Mouse (Mus musculus) liver, embryonic 11.5 days (tissue): Measurements from ENCODE around the gene Rorc. TPM values are rescaled to one million over a fixed set of nuclear protein-coding genes. Genes with fewer than 3 reads are reported as not detected.
A peak's percentile ranks its signal among the peaks of the same experiment; 100 is the strongest.

ENCODE experiments used
- ATAC-seq: fragments of 200-750 bp; cut with Nextera tagmentation; replicated peaks from 2 replicates; pipeline ENCODE4 v1.8.0; 2017; ENCODE audit warnings: moderate number of reproducible peaks, mild to moderate bottlenecking, moderate TSS enrichment, moderate library complexity; ENCODE audit not compliant: low FRiP score
- DNase-seq: peaks from one replicate; pipeline ENCODE4 v3.0.0-alpha.2; 2017; ENCODE audit warnings: low spot score
- H3K27ac ChIP-seq: fragments of 300-500 bp; sonication (generic); 2 replicates; pipeline ENCODE4 v1.5.1; 2014; ENCODE audit warnings: mild to moderate bottlenecking, low read depth, low read length, control low read depth
- H3K27me3 ChIP-seq: fragments of 300-500 bp; sonication (generic); replicated peaks from 2 replicates; pipeline ENCODE4 v1.6.1; 2014; ENCODE audit warnings: low read length, mixed read lengths; ENCODE audit not compliant: control insufficient read depth, insufficient read depth
- H3K36me3 ChIP-seq: fragments of 300-500 bp; sonication (generic); 2 replicates; pipeline ENCODE4 v1.6.1; 2014; ENCODE audit warnings: mild to moderate bottlenecking, low read length, moderate library complexity, mixed read lengths; ENCODE audit not compliant: control insufficient read depth, insufficient read depth
- H3K4me1 ChIP-seq: fragments of 300-500 bp; sonication (generic); replicated peaks from 2 replicates; pipeline ENCODE4 v1.6.1; 2014; ENCODE audit warnings: low read length, mixed read lengths; ENCODE audit not compliant: control insufficient read depth, insufficient read depth
- H3K4me2 ChIP-seq: fragments of 300-500 bp; sonication (generic); 2 replicates; pipeline ENCODE4 v1.6.1; 2014; ENCODE audit warnings: mild to moderate bottlenecking, control low read depth, moderate library complexity
- H3K4me3 ChIP-seq: fragments of 300-500 bp; sonication (generic); 2 replicates; pipeline ENCODE4 v1.5.1; 2014; ENCODE audit warnings: low read depth, low read length, control low read depth
- H3K9ac ChIP-seq: fragments of 300-500 bp; sonication (generic); 2 replicates; pipeline ENCODE4 v1.6.1; 2014; ENCODE audit warnings: low read depth, low read length, control low read depth
- H3K9me3 ChIP-seq: fragments of 300-500 bp; sonication (generic); 2 replicates; pipeline ENCODE4 v1.6.1; 2016; ENCODE audit warnings: low read length, inconsistent platforms, mixed read lengths; ENCODE audit not compliant: control insufficient read depth
- WGBS: fragments of 180-500 bp; shearing (Covaris S2); extraction: QIAGEN DNeasy Blood & Tissue Kit; methylation state at CpG from one replicate; pipeline ENCODE4 v1.1.7; 2014; 5-methylcytosine and 5-hydroxymethylcytosine counted together
- polyA plus RNA-seq: library from polyadenylated mRNA; unstranded; fragments of >200 nt; fragmentation: Nextera tagmentation; extraction: Ambion mirVana; gene quantifications from 2 replicates; pipeline ENCODE4 v1.2.1, GENCODE M21; 2014

Rorc gene
- polyA plus RNA-seq, 1 experiment from 2014 or later, result 1.0 TPM

- Histone ChIP-seq H3K9me3 (no peaks in the 10 kb centered on the region), H3K4me3 (no peak overlapping the region), H3K4me1 (no peaks in the 10 kb centered on the region; the same call in 1 of the 2 replicates), H3K36me3 (no peaks in the 10 kb centered on the region), H3K27ac (no peak overlapping the region), H3K4me2 (peak overlapping the region; percentile 34; the same call in 1 of the 2 replicates), H3K9ac (no peak overlapping the region), H3K27me3 (peaks cover 15% of the 10 kb centered on the region)
- ATAC-seq (peak; percentile 39; the same call in 1 of the 2 replicates), DNase-seq (no peak)
- WGBS, result 7% methylated on average over 11 of the region's 11 CpGs
These were observed 957 bp upstream of the Rorc start for GRCm38 (mm10) chr3:94371637-94372036.

GRCm38 (mm10) chr3:94372038-94372437 lies 556 bp upstream of the Rorc start:
- no peaks in the 10 kb centered on the region for H3K36me3 ChIP-seq
- DNase-seq (no peak), ATAC-seq (no peak; the same call in 1 of the 2 replicates)
- H3K9ac ChIP-seq, result no peak overlapping the region
- H3K4me2 ChIP-seq, result no peak overlapping the region; the same call in 1 of the 2 replicates
- peaks cover 15% of the 10 kb centered on the region for H3K27me3 ChIP-seq
- H3K4me1 ChIP-seq, result no peaks in the 10 kb centered on the region; the same call in 1 of the 2 replicates
- no peak overlapping the region for H3K4me3 ChIP-seq
- 0% methylated on average over 3 of the region's 3 CpGs for WGBS
- no peak overlapping the region for H3K27ac ChIP-seq
- no peaks in the 10 kb centered on the region for H3K9me3 ChIP-seq

- 9% methylated on average over 10 of the region's 10 CpGs for WGBS
- peaks cover 15% of the 10 kb centered on the region for H3K27me3 ChIP-seq
These were observed 496 bp downstream of the Rorc start for GRCm38 (mm10) chr3:94373090-94373489.

GRCm38 (mm10) chr3:94373597-94374011 lies 1.0 kb downstream of the Rorc start:
- no peak overlapping the region for H3K27ac ChIP-seq
- peaks cover 15% of the 10 kb centered on the region for H3K27me3 ChIP-seq
- H3K4me3 ChIP-seq, result no peak overlapping the region
- H3K4me2 ChIP-seq, result peak overlapping the region; percentile 39
- no peaks in the 10 kb centered on the region for H3K36me3 ChIP-seq
- no peak overlapping the region for H3K9ac ChIP-seq
- H3K4me1 ChIP-seq, result no peaks in the 10 kb centered on the region; the same call in 1 of the 2 replicates
- no peaks in the 10 kb centered on the region for H3K9me3 ChIP-seq
- ATAC-seq (no peak), DNase-seq (no peak)
- WGBS, result 7% methylated on average over 5 of the region's 5 CpGs

More at GRCm38 (mm10) chr3:94373090-94373489, 496 bp downstream of the Rorc start:
- no peak for ATAC-seq
- Histone ChIP-seq H3K36me3 (no peaks in the 10 kb centered on the region), H3K4me1 (no peaks in the 10 kb centered on the region; the same call in 1 of the 2 replicates), H3K9me3 (no peaks in the 10 kb centered on the region), H3K4me2 (peak overlapping the region; percentile 39), H3K4me3 (no peak overlapping the region; the same call in 1 of the 2 replicates), H3K9ac (no peak overlapping the region), H3K27ac (no peak overlapping the region)
- DNase-seq, result no peak

- Histone ChIP-seq H3K9ac (no peak overlapping the region), H3K36me3 (no peaks in the 10 kb centered on the region), H3K4me1 (no peaks in the 10 kb centered on the region; the same call in 1 of the 2 replicates), H3K27me3 (peaks cover 15% of the 10 kb centered on the region), H3K9me3 (no peaks in the 10 kb centered on the region), H3K4me3 (no peak overlapping the region), H3K27ac (no peak overlapping the region), H3K4me2 (no peak overlapping the region)
- DNase-seq (no peak), ATAC-seq (no peak)
These were observed 2.0 kb downstream of the Rorc start for GRCm38 (mm10) chr3:94374636-94375035.

- no peak overlapping the region for H3K27ac ChIP-seq
- no peaks in the 10 kb centered on the region for H3K36me3 ChIP-seq
- 54% methylated on average over 2 of the region's 2 CpGs for WGBS
- no peaks in the 10 kb centered on the region for H3K9me3 ChIP-seq
- no peak overlapping the region for H3K9ac ChIP-seq
- no peak for DNase-seq
- ATAC-seq, result no peak
- H3K4me2 ChIP-seq, result no peak overlapping the region
- H3K4me3 ChIP-seq, result no peak overlapping the region
- H3K4me1 ChIP-seq, result no peaks in the 10 kb centered on the region; the same call in 1 of the 2 replicates
- H3K27me3 ChIP-seq, result peaks cover 15% of the 10 kb centered on the region
These were observed 2.6 kb downstream of the Rorc start for GRCm38 (mm10) chr3:94375146-94375545.

- Histone ChIP-seq H3K27me3 (peaks cover 15% of the 10 kb centered on the region), H3K4me1 (no peaks in the 10 kb centered on the region; the same call in 1 of the 2 replicates), H3K9me3 (no peaks in the 10 kb centered on the region), H3K36me3 (no peaks in the 10 kb centered on the region), H3K9ac (no peak overlapping the region), H3K4me2 (no peak overlapping the region), H3K27ac (no peak overlapping the region), H3K4me3 (no peak overlapping the region)
- 30% methylated on average over 5 of the region's 5 CpGs for WGBS
- no peak for ATAC-seq
- no peak for DNase-seq
These were observed 3.3 kb downstream of the Rorc start for GRCm38 (mm10) chr3:94375861-94376260.

- Histone ChIP-seq H3K4me1 (no peaks in the 10 kb centered on the region; the same call in 1 of the 2 replicates), H3K4me2 (no peak overlapping the region), H3K27ac (no peak overlapping the region), H3K27me3 (peaks cover 15% of the 10 kb centered on the region), H3K4me3 (no peak overlapping the region), H3K9ac (no peak overlapping the region), H3K9me3 (no peaks in the 10 kb centered on the region), H3K36me3 (no peaks in the 10 kb centered on the region)
- DNase-seq, result no peak
- no peak for ATAC-seq
- 14% methylated on average over 13 of the region's 13 CpGs for WGBS
These were observed 4.7 kb downstream of the Rorc start for GRCm38 (mm10) chr3:94377028-94377923.
